ENCODE assay signal across 8 mouse cellular contexts in the genomic region with DNA sequence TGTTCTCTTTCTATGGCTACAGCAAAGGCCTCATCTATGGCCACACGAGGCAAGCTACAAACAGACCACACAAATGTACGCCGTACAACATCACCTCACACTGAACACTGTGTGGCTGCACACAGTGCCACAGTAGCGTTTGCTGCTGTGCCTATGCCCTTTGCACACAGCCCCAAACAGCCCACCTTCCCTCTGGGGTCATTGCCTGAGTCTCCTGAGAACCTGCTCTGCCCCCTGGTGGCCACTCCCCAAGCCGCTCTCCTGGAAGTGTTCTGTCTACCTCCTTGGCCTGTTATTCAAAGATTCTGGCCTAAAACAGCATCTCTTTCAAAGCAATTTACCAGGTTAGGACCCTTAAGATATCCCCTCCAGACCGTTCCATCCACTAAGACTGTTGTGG. TPM values are rescaled to one million over a fixed set of nuclear protein-coding genes. Genes with fewer than 3 reads are reported as not detected.
DNase-seq lines count a peak whose midpoint lies in the region; ATAC-seq and TF ChIP-seq lines count a peak whose summit lies in the region.

No protein-coding gene starts in this region.

- 36% methylated on average over 6 of the region's 6 CpGs for WGBS in kidney, embryonic 16.5 days
- whole genome bisulfite sequencing in lung, embryonic 14.5 days: 43% methylated on average over 6 of the region's 6 CpGs

- no peak overlapping the region for H3K4me2 ChIP-seq in kidney, embryonic 16.5 days (replicated peaks; ENCODE audit: low read depth, low read length)
- no peak overlapping the region for H3K4me2 ChIP-seq in lung, embryonic 14.5 days

- H3K9ac ChIP-seq in kidney, embryonic 16.5 days (replicated peaks; ENCODE audit: low read length): no peak overlapping the region
- no peak overlapping the region for H3K9ac ChIP-seq in lung, embryonic 14.5 days

- peaks cover 9% of the 10 kb centered on the region; the same call in 1 of the 2 replicates for H3K4me1 ChIP-seq in kidney, embryonic 16.5 days (ENCODE audit: insufficient read depth, low read length)
- no peaks in the 10 kb centered on the region for H3K4me1 ChIP-seq in lung, embryonic 14.5 days (ENCODE audit: insufficient read depth)

- no peak overlapping the region for H3K4me3 ChIP-seq in kidney, embryonic 16.5 days (ENCODE audit: low read length)
- no peak overlapping the region for H3K4me3 ChIP-seq in lung, embryonic 14.5 days (ENCODE audit: low read depth, low read length)

- H3K9me3 ChIP-seq in kidney, embryonic 16.5 days (ENCODE audit: low read length): no peaks in the 10 kb centered on the region
- H3K9me3 ChIP-seq in lung, embryonic 14.5 days (ENCODE audit: low read depth, low read length): no peaks in the 10 kb centered on the region

- ATAC-seq in common myeloid progenitor, adult 5-6 weeks (replicated peaks; ENCODE audit: low read depth, poor library complexity, severe bottlenecking): peak; percentile 91
- ATAC-seq in kidney, embryonic 16.5 days (ENCODE audit: low FRiP score, low TSS enrichment): peak; percentile 37; the same call in 1 of the 2 replicates
- ATAC-seq in lung, embryonic 14.5 days (ENCODE audit: insufficient read depth): peak; percentile 55; the same call in 1 of the 2 replicates

- H3K36me3 ChIP-seq in kidney, embryonic 16.5 days (ENCODE audit: insufficient read depth, low read length): no peaks in the 10 kb centered on the region
- peaks cover 10% of the 10 kb centered on the region for H3K36me3 ChIP-seq in lung, embryonic 14.5 days (ENCODE audit: insufficient read depth)

- no peak overlapping the region for H3K27ac ChIP-seq in kidney, embryonic 16.5 days (ENCODE audit: low read length)
- H3K27ac ChIP-seq in lung, embryonic 14.5 days (ENCODE audit: low read depth): no peak overlapping the region

- peak; percentile 71 for DNase-seq in A20 (ENCODE audit: low read depth, low spot score)
- DNase-seq in T-cell, adult 2 months (ENCODE audit: low spot score): peak; percentile 48
- peak; percentile 77 for DNase-seq in gastrocnemius, postnatal 14 days
- peak; percentile 86 for DNase-seq in lung, embryonic 14.5 days
- peak; percentile 40 for DNase-seq in retina, adult 2 months (ENCODE audit: low read depth, low spot score)
- DNase-seq in urinary bladder, postnatal 36 days (ENCODE audit: low spot score in 2 of 2): peak; percentile 69

- peak; percentile 95 for TF ChIP-seq CTCF in lung, embryonic 14.5 days (IDR thresholded peaks at IDR 0.05; ENCODE audit: low read depth)

- intact Hi-C loops in gastrocnemius, postnatal 14 days (cut with DNase I; ENCODE audit: low total_unique reads): loop anchor here (5.0 kb wide), 1 partner anchor 41 kb away; no protein-coding TSS in a partner anchor

- no peaks in the 10 kb centered on the region for H3K27me3 ChIP-seq in kidney, embryonic 16.5 days (ENCODE audit: insufficient read depth, low read length)
- no peaks in the 10 kb centered on the region; the same call in 1 of the 2 replicates for H3K27me3 ChIP-seq in lung, embryonic 14.5 days (ENCODE audit: insufficient read depth, low read length)

RNA-seq across cellular contexts. Expression of a gene that starts 13.2 kb away (rescaled TPM):
- total RNA-seq in common myeloid progenitor, adult 5-6 weeks (2017): not detected in 2 replicates
- 1 to 10 TPM; 6.7 to 9.9 TPM for total RNA-seq in gastrocnemius, postnatal 14 days (2021)
- 18.9 and 23.5 TPM in 2 replicates for polyA plus RNA-seq in kidney, embryonic 16.5 days (2015; fragmentation: Nextera tagmentation; extraction: Ambion mirVana)
- 11.5 and 15.4 TPM in 2 replicates for polyA plus RNA-seq in lung, embryonic 14.5 days (2014; fragmentation: Nextera tagmentation; extraction: Ambion mirVana)

RNA-seq across cellular contexts. Expression of a gene that starts 43.6 kb away (rescaled TPM):
- not detected in 2 replicates for total RNA-seq in common myeloid progenitor, adult 5-6 weeks (2017)
- 10 to 100 TPM; 15.3 to 38.0 TPM for total RNA-seq in gastrocnemius, postnatal 14 days (2021)
- 18.8 and 22.8 TPM in 2 replicates for polyA plus RNA-seq in kidney, embryonic 16.5 days (2015; fragmentation: Nextera tagmentation; extraction: Ambion mirVana)
- 8.2 and 9.6 TPM in 2 replicates for polyA plus RNA-seq in lung, embryonic 14.5 days (2014; fragmentation: Nextera tagmentation; extraction: Ambion mirVana)

RNA-seq across cellular contexts. Expression of a gene that starts 46.5 kb away (rescaled TPM):
- total RNA-seq in common myeloid progenitor, adult 5-6 weeks (2017): 104 and 110 TPM in 2 replicates
- total RNA-seq in gastrocnemius, postnatal 14 days (2021): 10 to 100 TPM; 49.3 to 56.9 TPM
- polyA plus RNA-seq in kidney, embryonic 16.5 days (2015; fragmentation: Nextera tagmentation; extraction: Ambion mirVana): 168 and 184 TPM in 2 replicates
- polyA plus RNA-seq in lung, embryonic 14.5 days (2014; fragmentation: Nextera tagmentation; extraction: Ambion mirVana): 111 and 129 TPM in 2 replicates

Comparison
In these comparisons a context has a peak if more than half of its experiments do, and no peak if none do; other contexts are left out.
1. ATAC-seq: peak in every context shown above with its lines; median percentile 91 in common myeloid progenitor, adult 5-6 weeks; 55 in lung, embryonic 14.5 days; 37 in kidney, embryonic 16.5 days.
2. RNA of a gene that starts 43.6 kb away (total RNA-seq): 15.3 to 38.0 TPM in gastrocnemius, postnatal 14 days; not detected in common myeloid progenitor, adult 5-6 weeks; every median in the first group is over 10 times any median in the second.
3. Peak in every context shown above with its lines, with median percentiles within 50 percentile points of each other: DNase-seq.